Mouse (Mus musculus) retina, postnatal 1 day (tissue): Measurements from ENCODE around the gene Cspg5.
A peak's percentile ranks its signal among the peaks of the same experiment; 100 is the strongest.

Source experiments
- DNase-seq: peaks from one replicate; pipeline ENCODE4 v3.0.0-alpha.2; 2012

Gene Cspg5

DNA sequence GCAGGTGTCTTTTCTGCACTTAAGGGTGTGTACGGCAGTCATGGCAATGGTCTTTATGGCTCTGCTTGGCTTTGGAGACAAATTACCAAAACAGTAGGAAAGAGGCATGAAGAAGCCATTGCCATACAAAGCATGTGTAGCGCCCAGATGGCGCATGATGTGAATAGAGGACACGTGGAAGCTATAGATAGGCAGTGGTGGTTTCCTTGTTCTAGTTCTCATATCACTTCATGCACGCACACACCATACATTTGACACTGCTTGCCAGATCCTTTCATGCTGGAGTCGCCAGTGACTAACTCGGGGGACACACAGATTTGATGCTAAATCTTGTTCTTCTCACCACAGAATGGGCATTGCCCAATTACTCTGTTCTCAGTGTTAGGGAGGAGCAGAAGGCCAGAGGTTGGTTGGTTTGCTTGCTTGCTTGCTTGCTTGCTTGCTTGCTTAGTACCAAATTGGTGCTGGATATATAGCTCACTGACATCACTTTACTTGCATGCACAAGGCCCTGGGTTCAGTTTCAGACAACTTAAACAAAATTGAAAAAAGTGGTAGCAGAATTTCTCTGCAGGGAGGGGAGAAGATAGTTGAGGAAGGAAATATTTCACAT, at the start of gene Cspg5:
Cspg5 (plus strand) TSS at position 563 of the 613 bp plus-strand sequence.
- DNase-seq, result no peak

- no peak for DNase-seq
Measured at GRCm38 (mm10) chr9:110199870-110200269, 43.7 kb upstream of the Cspg5 start.

GRCm38 (mm10) chr9:110205526-110206404, 37.8 kb upstream of the Cspg5 start:
- peak; percentile 99 for DNase-seq

- DNase-seq, result no peak
Measured at GRCm38 (mm10) chr9:110206437-110206836, 37.1 kb upstream of the Cspg5 start.

DNA sequence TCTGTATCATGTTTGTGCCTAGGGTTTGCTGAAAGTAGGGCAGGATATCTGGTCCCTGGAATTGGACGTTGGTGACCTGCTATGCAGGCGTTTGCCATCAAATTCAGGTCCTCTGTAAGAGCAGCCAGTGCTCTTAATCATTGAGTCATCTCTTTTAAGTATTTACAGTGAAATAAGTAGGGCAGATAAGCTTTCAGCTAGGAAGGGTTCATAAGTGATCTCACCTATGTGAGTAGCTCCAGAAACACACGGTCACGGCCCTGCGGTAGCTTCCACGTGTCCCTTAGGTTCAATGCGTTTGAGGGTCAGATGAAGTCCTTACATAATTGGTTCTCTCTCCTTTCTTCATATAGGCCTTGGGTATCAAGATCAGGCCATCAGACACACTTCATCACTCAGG, 35.3 kb upstream of the Cspg5 start:
- DNase-seq, result no peak

DNA sequence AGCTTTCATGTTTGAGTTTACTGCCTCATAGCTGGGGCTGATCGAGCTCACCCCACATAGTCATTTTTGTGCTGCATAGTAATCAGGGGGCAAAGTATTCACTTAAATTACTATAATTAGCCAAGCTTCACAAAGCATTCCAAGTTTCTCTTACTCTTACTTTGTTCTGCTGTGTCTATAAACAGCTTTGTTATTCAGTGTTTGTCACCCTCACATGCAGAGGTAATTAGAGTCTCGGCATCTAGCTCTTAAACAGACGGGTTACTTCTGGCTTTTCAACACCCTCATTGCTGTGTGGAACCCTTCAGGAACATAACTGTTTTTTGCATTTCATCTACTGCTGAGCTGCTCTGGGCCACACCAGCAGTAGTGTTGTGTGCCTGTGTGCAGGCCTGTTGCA, 34.6 kb upstream of the Cspg5 start:
- no peak for DNase-seq

DNA sequence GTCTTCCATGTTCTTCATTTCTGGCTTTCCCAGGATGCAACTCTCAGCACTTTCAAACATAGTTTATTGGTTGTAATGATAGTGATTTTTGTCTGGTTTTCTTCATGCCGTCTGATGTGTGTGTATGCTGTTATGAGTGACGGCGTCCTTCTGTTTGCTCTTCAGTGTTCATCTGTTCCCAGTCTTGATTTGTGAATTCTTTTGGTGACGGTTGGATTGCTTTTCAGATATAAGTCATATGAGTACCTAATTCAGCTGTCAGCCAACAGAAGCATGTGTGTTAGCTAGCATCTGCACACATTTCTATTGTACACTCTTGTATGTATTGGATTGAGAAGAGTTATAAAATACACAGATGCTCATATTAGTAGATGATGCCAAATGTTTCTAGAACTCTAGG, 19.3 kb upstream of the Cspg5 start:
- DNase-seq, result no peak

GRCm38 (mm10) chr9:110226191-110226590, 17.4 kb upstream of the Cspg5 start:
- DNase-seq, result no peak

DNA sequence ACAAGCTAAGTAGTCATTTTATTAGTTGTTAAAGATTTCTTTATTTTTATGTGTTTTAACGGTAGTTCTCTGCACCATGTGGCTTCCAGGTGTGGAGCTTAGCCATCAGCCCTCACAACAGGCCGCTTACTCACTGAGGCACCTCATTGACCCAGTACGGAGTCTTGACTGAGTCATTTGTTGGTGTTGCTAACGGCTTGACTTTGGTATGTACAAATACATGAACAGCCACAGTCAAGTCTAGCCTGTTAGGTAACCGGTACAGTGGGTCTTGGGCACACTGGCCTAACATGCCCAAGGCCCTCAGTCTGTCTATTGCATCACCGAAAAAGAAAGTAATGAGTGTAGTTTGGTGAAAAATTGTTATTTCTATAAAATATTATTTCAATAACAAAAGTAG, 14.9 kb upstream of the Cspg5 start:
- no peak for DNase-seq

GRCm38 (mm10) chr9:110229112-110229511, 14.5 kb upstream of the Cspg5 start:
- DNase-seq, result no peak

DNA sequence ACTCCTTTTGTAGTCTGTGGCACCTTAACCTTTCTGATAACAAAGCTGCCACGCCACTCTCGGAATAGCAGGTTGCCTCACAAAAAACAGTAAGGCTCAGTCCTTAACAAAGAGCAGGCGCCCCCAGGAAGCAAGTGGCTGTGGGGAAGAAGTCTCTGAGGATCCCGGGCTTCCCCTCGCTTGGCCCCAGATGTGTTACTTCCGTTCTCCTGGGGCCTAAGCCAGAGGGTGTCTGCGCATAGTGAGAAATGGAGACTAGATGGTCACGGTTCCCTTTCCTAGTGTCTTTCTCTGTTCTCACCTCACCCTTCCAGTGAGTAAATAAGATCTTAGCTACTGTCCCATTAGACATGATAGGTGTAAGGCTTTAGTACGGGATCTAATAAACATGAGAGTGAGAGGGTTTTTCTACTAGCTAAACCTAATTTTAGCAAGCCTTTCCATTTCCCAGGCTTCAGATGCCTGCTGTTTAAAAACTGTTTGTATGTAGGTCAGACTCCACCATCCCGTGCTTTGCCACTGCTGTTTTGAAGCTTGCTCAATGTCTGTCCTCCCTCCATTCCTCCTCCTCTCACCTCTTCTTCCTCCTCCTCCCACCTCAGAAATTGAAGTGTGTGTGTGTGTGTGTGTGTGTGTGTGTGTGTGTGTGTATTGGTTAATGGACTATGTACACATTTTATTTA, 13.9 kb upstream of the Cspg5 start:
- no peak for DNase-seq

DNA sequence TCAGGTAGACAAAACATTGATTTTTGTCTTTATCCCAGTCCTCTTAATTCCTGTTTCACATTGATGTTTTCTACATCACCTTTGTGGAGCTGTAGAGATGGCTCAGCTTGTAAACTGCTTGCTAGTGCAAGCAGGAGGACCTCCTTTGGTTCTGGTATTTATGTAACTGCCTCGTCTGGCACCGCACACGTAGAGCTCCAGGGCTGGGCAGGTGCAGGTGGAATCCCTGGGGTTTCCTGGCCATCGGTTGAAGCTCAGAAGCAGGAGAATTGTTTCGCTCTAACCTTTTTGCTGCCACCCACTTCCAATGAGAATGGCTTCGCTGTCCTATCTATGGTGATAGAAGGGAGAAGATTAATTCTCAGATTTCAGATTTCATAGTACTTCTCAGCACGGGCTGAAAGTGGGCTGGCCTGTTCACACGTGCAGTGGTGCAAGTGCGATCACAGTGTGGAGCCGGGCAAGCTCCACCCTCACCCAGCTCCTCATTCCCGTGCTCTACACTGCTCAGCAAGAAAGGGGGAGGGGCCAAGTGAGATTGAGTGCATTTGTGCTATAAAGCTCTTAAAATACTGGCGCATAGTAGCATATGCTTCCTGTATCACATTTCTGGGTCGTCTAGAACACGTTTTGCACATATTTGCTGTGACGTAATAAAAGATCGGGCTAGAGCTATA, 13.1 kb upstream of the Cspg5 start:
- no peak for DNase-seq

GRCm38 (mm10) chr9:110234962-110235361, 8.6 kb upstream of the Cspg5 start:
- no peak for DNase-seq

GRCm38 (mm10) chr9:110244567-110244888, 945 bp downstream of the Cspg5 start:
- DNase-seq, result no peak

DNA sequence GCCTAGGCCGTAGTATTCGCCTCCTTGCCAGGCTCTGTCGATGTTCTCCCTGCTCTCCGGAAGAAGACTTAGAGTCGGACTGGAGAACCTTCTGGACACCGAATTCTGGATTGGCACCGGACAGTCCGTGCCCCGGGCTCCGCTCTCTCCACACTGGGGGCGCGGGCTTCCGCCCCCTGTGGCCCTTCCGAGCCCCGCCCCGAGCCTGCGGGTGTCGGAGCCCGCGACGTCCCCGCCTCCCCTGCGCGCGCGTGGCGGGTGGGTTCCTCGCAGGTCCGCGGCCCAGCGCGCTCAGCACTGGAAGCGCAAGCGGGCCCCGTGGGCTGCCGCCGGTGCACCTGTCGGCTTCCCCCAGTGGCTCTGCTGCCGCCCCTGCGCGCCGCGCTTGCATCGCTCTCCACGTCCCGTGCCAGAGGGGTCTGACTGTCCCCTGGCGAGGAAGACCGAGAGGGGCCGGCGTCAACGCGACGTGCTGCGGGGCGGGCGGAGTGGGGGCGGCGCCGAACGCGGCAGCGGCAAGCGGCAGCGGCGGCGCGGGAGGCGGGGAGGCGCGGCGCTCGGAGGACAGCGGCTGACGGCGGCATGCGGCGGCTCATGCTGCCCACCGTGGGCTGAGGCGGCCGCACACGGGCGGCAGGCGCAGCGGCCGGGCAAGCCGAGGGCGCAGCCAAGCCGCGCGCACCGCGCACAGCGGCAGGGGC, 1.5 kb downstream of the Cspg5 start:
- DNase-seq, result peak; percentile 87

DNA sequence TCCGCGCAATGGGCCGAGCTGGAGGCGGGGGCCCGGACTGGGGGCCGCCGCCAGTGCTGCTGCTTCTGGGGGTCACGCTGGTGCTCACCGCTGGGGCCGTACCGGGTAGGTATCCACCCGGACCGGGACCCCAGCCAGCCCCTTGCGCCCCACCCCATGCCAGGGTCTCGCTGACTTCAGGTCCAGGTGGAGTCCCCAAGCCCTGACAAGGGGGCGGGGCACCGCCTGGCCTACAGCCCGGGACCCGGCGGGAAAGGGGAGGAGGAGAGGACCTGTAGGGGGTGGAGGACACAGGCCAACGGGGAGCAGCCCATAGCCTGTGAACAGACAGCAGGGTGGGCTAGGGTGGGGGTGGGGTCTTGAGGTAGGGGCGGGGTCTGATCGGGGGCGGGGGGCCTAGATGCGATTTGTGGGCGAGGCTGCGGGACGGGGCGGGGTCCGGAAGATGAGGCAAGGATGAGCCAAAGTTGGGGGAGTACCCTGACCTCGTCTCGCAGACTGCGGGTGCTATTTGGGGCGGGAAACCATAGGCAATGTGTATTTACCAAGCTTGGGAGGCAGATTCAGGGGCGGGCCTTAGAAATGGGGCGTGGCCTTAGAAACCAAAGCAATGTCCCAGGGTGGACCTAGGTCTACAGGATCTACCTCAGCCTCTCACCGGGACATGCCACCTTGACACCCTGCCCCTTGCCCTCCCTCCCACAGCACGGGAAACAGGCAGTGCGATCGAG, 2.2 kb downstream of the Cspg5 start:
- peak; percentile 92 for DNase-seq

DNA sequence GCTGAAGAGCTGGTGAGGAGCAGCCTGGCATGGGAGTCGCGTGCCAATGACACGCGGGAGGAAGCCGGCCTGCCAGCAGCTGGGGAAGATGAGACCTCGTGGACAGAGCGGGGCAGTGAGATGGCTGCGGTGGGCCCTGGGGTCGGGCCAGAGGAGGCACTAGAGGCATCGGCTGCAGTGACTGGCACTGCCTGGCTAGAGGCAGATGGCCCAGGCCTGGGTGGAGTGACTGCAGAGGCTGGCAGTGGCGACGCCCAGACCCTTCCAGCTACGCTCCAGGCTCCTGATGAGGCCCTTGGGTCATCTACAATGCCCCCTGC, 2.7 kb downstream of the Cspg5 start:
- DNase-seq, result no peak

GRCm38 (mm10) chr9:110247049-110247448, 3.5 kb downstream of the Cspg5 start:
- no peak for DNase-seq

- no peak for DNase-seq
Measured at GRCm38 (mm10) chr9:110248861-110249260, 5.3 kb downstream of the Cspg5 start.

DNA sequence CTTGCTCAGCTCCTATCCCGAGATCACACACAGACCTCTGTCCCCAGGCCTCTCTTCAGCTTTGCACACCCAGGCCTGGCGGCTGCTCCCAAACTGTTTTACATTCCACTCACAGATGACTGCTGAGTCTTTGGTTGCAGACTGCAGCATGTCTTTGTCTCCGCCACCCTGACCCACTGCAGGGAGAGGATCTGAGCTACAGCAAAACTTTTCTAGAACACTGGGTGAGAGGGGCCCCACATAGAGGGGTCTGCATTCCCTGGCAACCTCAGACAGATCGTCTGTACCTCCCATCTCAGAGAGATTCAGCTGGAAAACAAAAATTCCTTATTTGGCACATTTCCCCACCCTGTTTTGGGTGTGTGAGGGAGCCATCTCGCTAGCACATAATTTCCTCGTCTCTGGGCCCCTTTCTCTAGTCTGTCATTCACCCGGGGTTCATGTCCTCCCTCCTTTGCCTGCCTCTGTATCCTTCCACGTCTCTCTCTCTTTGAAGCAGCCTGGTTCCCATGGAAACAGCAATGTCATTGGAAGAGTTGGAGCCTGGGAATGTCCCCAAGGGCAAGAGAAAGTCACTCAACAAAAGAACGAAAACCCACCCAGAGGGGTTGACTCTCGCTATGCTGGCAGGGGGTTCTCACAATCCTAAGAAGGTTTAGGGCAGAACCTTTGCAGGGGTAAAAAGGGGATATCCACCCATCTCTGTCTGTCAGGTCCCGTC, 6.4 kb downstream of the Cspg5 start:
- DNase-seq, result peak; percentile 75

GRCm38 (mm10) chr9:110250776-110251175, 7.2 kb downstream of the Cspg5 start:
- no peak for DNase-seq
